Mouse (Mus musculus) forebrain, postnatal 0 days (tissue): Measurements from ENCODE around the gene Nfkb1. TPM values are rescaled to one million over a fixed set of nuclear protein-coding genes. Genes with fewer than 3 reads are reported as not detected.

ENCODE experiments used
- ATAC-seq: fragments of 200-750 bp; cut with Nextera tagmentation; 2 replicates; pipeline ENCODE4 v1.8.0; 2017; ENCODE audit warnings: mild to moderate bottlenecking, moderate library complexity
- DNase-seq: peaks from one replicate; pipeline ENCODE4 v3.0.0-alpha.2; 2015
- H3K27ac ChIP-seq: fragments of 300-500 bp; sonication (generic); 2 replicates; pipeline ENCODE4 v1.5.1; 2014; ENCODE audit warnings: low read depth, mild to moderate bottlenecking, antibody characterized with exemption, low read length, moderate library complexity, mixed read lengths
- H3K27me3 ChIP-seq: fragments of 300-500 bp; sonication (generic); 2 replicates; pipeline ENCODE4 v1.6.1; 2014; ENCODE audit warnings: mild to moderate bottlenecking, low read length, mixed read lengths; ENCODE audit not compliant: insufficient read depth
- H3K36me3 ChIP-seq: fragments of 300-500 bp; sonication (generic); 2 replicates; pipeline ENCODE4 v1.6.1; 2014; ENCODE audit warnings: mild to moderate bottlenecking, moderate library complexity; ENCODE audit not compliant: insufficient read depth
- H3K4me1 ChIP-seq: fragments of 300-500 bp; sonication (generic); 2 replicates; pipeline ENCODE4 v1.6.1; 2014; ENCODE audit warnings: antibody characterized with exemption; ENCODE audit not compliant: insufficient read depth
- H3K4me2 ChIP-seq: fragments of 300-500 bp; sonication (generic); 2 replicates; pipeline ENCODE4 v1.6.1; 2014; ENCODE audit warnings: low read depth, mild to moderate bottlenecking, moderate library complexity
- H3K4me3 ChIP-seq: fragments of 300-500 bp; sonication (generic); 2 replicates; pipeline ENCODE4 v1.5.1; 2014; ENCODE audit warnings: low read depth, low read length, mixed read lengths
- H3K9ac ChIP-seq: fragments of 300-500 bp; sonication (generic); 2 replicates; pipeline ENCODE4 v1.6.1; 2014; ENCODE audit warnings: mild to moderate bottlenecking
- H3K9me3 ChIP-seq: fragments of 300-500 bp; sonication (generic); 2 replicates; pipeline ENCODE4 v1.6.1; 2016; ENCODE audit warnings: low read length
- CTCF ChIP-seq: sonication (generic); IDR thresholded peaks from 2 replicates; pipeline ENCODE4 v1.5.1; 2016; ENCODE audit warnings: antibody characterized with exemption, control low read depth, low read depth
- WGBS: fragments of 180-500 bp; shearing (Covaris S2); extraction: QIAGEN DNeasy Blood & Tissue Kit; methylation state at CpG from one replicate; pipeline ENCODE4 v1.1.7; 2014; 5-methylcytosine and 5-hydroxymethylcytosine counted together
- polyA plus RNA-seq: library from polyadenylated mRNA; unstranded; fragments of >200 nt; fragmentation: Nextera tagmentation; extraction: Ambion mirVana; gene quantifications from 2 replicates; pipeline ENCODE4 v1.2.1, GENCODE M21; 2015
- total RNA-seq: library from RNA; depleted of rRNA; stranded (reverse); fragments of >200 nt; gene quantifications from 2 replicates; pipeline ENCODE4 v1.2.3, GENCODE M21; 2014

The Nfkb1 gene
- total and polyA plus RNA-seq, 2 experiments from 2014 or later = 4.4 to 22.5 TPM

- ATAC-seq = no peak
- no peak overlapping the region for H3K4me3 ChIP-seq
These were observed 19.2 kb downstream of the Nfkb1 start for GRCm38 (mm10) chr3:135672135-135672534.

GRCm38 (mm10) chr3:135670869-135671268 lies 20.5 kb downstream of the Nfkb1 start:
- no peak for ATAC-seq
- WGBS = 69% methylated on average over 4 of the region's 4 CpGs

More at GRCm38 (mm10) chr3:135672135-135672534, 19.2 kb downstream of the Nfkb1 start:
- Histone ChIP-seq H3K36me3 (no peaks in the 10 kb centered on the region), H3K4me1 (peaks cover 7% of the 10 kb centered on the region; the same call in 1 of the 2 replicates), H3K27ac (no peak overlapping the region), H3K4me2 (no peak overlapping the region), H3K9me3 (no peaks in the 10 kb centered on the region), H3K27me3 (no peaks in the 10 kb centered on the region), H3K9ac (no peak overlapping the region)
- no peak for DNase-seq
- WGBS = 45% methylated on average over 5 of the region's 5 CpGs
- TF ChIP-seq CTCF = no peak

GRCm38 (mm10) chr3:135667084-135667483 lies 24.3 kb downstream of the Nfkb1 start:
- Histone ChIP-seq H3K4me1 (no peaks in the 10 kb centered on the region), H3K4me2 (no peak overlapping the region), H3K9ac (no peak overlapping the region), H3K27ac (no peak overlapping the region), H3K9me3 (no peaks in the 10 kb centered on the region), H3K4me3 (no peak overlapping the region), H3K36me3 (0 out of 2 replicates have a peak, but pooled peaks cover 4% of the 10 kb centered on the region), H3K27me3 (no peaks in the 10 kb centered on the region)
- ATAC-seq (peak; percentile 11; the same call in 1 of the 2 replicates), DNase-seq (no peak)
- no peak for TF ChIP-seq CTCF
- WGBS = 71% methylated on average over 3 of the region's 3 CpGs

More at GRCm38 (mm10) chr3:135670869-135671268, 20.5 kb downstream of the Nfkb1 start:
- Histone ChIP-seq H3K9ac (no peak overlapping the region), H3K4me3 (no peak overlapping the region), H3K36me3 (no peaks in the 10 kb centered on the region), H3K9me3 (no peaks in the 10 kb centered on the region), H3K27ac (no peak overlapping the region), H3K27me3 (no peaks in the 10 kb centered on the region), H3K4me1 (peaks cover 7% of the 10 kb centered on the region; the same call in 1 of the 2 replicates), H3K4me2 (no peak overlapping the region)
- DNase-seq = no peak
- no peak for TF ChIP-seq CTCF

GRCm38 (mm10) chr3:135665777-135666259 lies 25.5 kb downstream of the Nfkb1 start:
- Histone ChIP-seq H3K4me1 (no peaks in the 10 kb centered on the region), H3K27ac (no peak overlapping the region), H3K36me3 (0 out of 2 replicates have a peak, but pooled peaks cover 4% of the 10 kb centered on the region), H3K4me3 (no peak overlapping the region), H3K9me3 (no peaks in the 10 kb centered on the region), H3K4me2 (no peak overlapping the region), H3K9ac (no peak overlapping the region), H3K27me3 (no peaks in the 10 kb centered on the region)
- peak; percentile 65 for ATAC-seq
- WGBS = 67% methylated on average over 6 of the region's 6 CpGs
- TF ChIP-seq CTCF = no peak
- no peak for DNase-seq

GRCm38 (mm10) chr3:135662139-135662864 lies 29.0 kb downstream of the Nfkb1 start:
- no peak for ATAC-seq
- 43% methylated on average over 15 of the region's 15 CpGs for WGBS
- no peak for DNase-seq
- no peak overlapping the region for H3K27ac ChIP-seq
- no peak for TF ChIP-seq CTCF
- no peaks in the 10 kb centered on the region for H3K27me3 ChIP-seq
- no peak overlapping the region for H3K4me2 ChIP-seq
- no peaks in the 10 kb centered on the region for H3K9me3 ChIP-seq
- 0 out of 2 replicates have a peak, but pooled peaks cover 4% of the 10 kb centered on the region for H3K36me3 ChIP-seq
- H3K4me3 ChIP-seq = no peak overlapping the region
- no peak overlapping the region for H3K9ac ChIP-seq
- H3K4me1 ChIP-seq = no peaks in the 10 kb centered on the region

- no peak overlapping the region for H3K4me3 ChIP-seq
These were observed 29.6 kb downstream of the Nfkb1 start for GRCm38 (mm10) chr3:135661707-135662106.

GRCm38 (mm10) chr3:135658540-135659097 lies 32.7 kb downstream of the Nfkb1 start:
- no peaks in the 10 kb centered on the region for H3K9me3 ChIP-seq
- TF ChIP-seq CTCF = no peak
- ATAC-seq = no peak

More at GRCm38 (mm10) chr3:135661707-135662106, 29.6 kb downstream of the Nfkb1 start:
- ATAC-seq (no peak), DNase-seq (no peak)
- no peak overlapping the region for H3K9ac ChIP-seq
- no peaks in the 10 kb centered on the region for H3K27me3 ChIP-seq
- H3K4me2 ChIP-seq = no peak overlapping the region
- H3K27ac ChIP-seq = no peak overlapping the region
- H3K36me3 ChIP-seq = 0 out of 2 replicates have a peak, but pooled peaks cover 4% of the 10 kb centered on the region
- H3K4me1 ChIP-seq = no peaks in the 10 kb centered on the region
- H3K9me3 ChIP-seq = no peaks in the 10 kb centered on the region
- no peak for TF ChIP-seq CTCF
- WGBS = 72% methylated on average over 9 of the region's 9 CpGs

More at GRCm38 (mm10) chr3:135658540-135659097, 32.7 kb downstream of the Nfkb1 start:
- 83% methylated on average over 7 of the region's 7 CpGs for WGBS
- Histone ChIP-seq H3K4me3 (no peak overlapping the region), H3K36me3 (0 out of 2 replicates have a peak, but pooled peaks cover 4% of the 10 kb centered on the region), H3K4me2 (no peak overlapping the region), H3K27ac (no peak overlapping the region), H3K27me3 (no peaks in the 10 kb centered on the region), H3K4me1 (no peaks in the 10 kb centered on the region), H3K9ac (no peak overlapping the region)
- DNase-seq = no peak
